21 mouse cellular contexts compared by ENCODE assay signal in genomic region chr17:30472776-30473175, GRCm38 (mm10).
DNase-seq lines count a peak whose midpoint lies in the region; ATAC-seq and TF ChIP-seq lines count a peak whose summit lies in the region.
"Had no signal": no experiment of that assay in that cellular context is flagged by ENCODE, and none has a peak within 500 bp of the region (broad histone marks: within the 10 kb centered on the region; RNA-seq: fewer than 3 reads in every experiment).

No protein-coding gene starts in this region.

- H3K27ac ChIP-seq in heart, embryonic 10.5 days = no peak overlapping the region
- H3K27ac ChIP-seq in heart, embryonic 11.5 days (ENCODE audit: low read depth, low read length) = no peak overlapping the region
- H3K27ac ChIP-seq in layer of hippocampus, adult 2 months = peak overlapping the region; percentile 89; the same call in 1 of the 2 replicates
- H3K27ac ChIP-seq in midbrain, embryonic 11.5 days (ENCODE audit: low read depth, low read length) = no peak overlapping the region
- H3K27ac ChIP-seq in midbrain, embryonic 10.5 days (replicated peaks) = no peak overlapping the region

- H3K4me1 ChIP-seq in heart, embryonic 10.5 days = peaks cover 66% of the 10 kb centered on the region
- peaks cover 42% of the 10 kb centered on the region for H3K4me1 ChIP-seq in heart, embryonic 11.5 days (ENCODE audit: control insufficient read depth, insufficient read depth, low read length)
- peaks cover 18% of the 10 kb centered on the region for H3K4me1 ChIP-seq in midbrain, embryonic 11.5 days (ENCODE audit: control insufficient read depth, insufficient read depth, low read length)
- peaks cover 45% of the 10 kb centered on the region for H3K4me1 ChIP-seq in midbrain, embryonic 10.5 days

- H3K4me2 ChIP-seq in heart, embryonic 11.5 days = no peak overlapping the region
- H3K4me2 ChIP-seq in midbrain, embryonic 11.5 days = no peak overlapping the region

- H3K27me3 ChIP-seq in heart, embryonic 10.5 days (ENCODE audit: insufficient read depth, poor library complexity, severe bottlenecking) = no peaks in the 10 kb centered on the region
- no peaks in the 10 kb centered on the region for H3K27me3 ChIP-seq in heart, embryonic 11.5 days (ENCODE audit: control insufficient read depth, insufficient read depth, low read length)
- no peaks in the 10 kb centered on the region for H3K27me3 ChIP-seq in midbrain, embryonic 11.5 days (ENCODE audit: control insufficient read depth, insufficient read depth, low read length)
- H3K27me3 ChIP-seq in midbrain, embryonic 10.5 days (ENCODE audit: low read depth, poor library complexity, severe bottlenecking) = no peaks in the 10 kb centered on the region
- H3K27me3 ChIP-seq: CH12.LX, Patski had no signal

- 93% methylated on average over 10 of the region's 10 CpGs for WGBS in heart, embryonic 10.5 days
- WGBS in heart, embryonic 11.5 days (ENCODE audit: insufficient replicate concordance) = 93% methylated on average over 10 of the region's 10 CpGs
- WGBS in midbrain, embryonic 11.5 days = 94% methylated on average over 10 of the region's 10 CpGs
- 93% methylated on average over 10 of the region's 10 CpGs for WGBS in midbrain, embryonic 10.5 days

- H3K9me3 ChIP-seq in heart, embryonic 10.5 days = no peaks in the 10 kb centered on the region
- H3K9me3 ChIP-seq in heart, embryonic 11.5 days (replicated peaks; ENCODE audit: control insufficient read depth, low read length) = no peaks in the 10 kb centered on the region
- H3K9me3 ChIP-seq in midbrain, embryonic 11.5 days (ENCODE audit: control insufficient read depth, low read length) = no peaks in the 10 kb centered on the region
- no peaks in the 10 kb centered on the region for H3K9me3 ChIP-seq in midbrain, embryonic 10.5 days (replicated peaks)
- H3K9me3 ChIP-seq: G1E had no signal

- TF ChIP-seq CTCF in layer of hippocampus, adult 2 months (conservative IDR thresholded peaks at IDR 0.05) = no peak

- no peaks in the 10 kb centered on the region for H3K36me3 ChIP-seq in heart, embryonic 10.5 days
- no peaks in the 10 kb centered on the region for H3K36me3 ChIP-seq in heart, embryonic 11.5 days (ENCODE audit: control insufficient read depth, insufficient read depth, low read length)
- no peaks in the 10 kb centered on the region for H3K36me3 ChIP-seq in midbrain, embryonic 11.5 days (ENCODE audit: control insufficient read depth, insufficient read depth, low read length)
- no peaks in the 10 kb centered on the region for H3K36me3 ChIP-seq in midbrain, embryonic 10.5 days

- H3K4me3 ChIP-seq in heart, embryonic 10.5 days = no peak overlapping the region
- H3K4me3 ChIP-seq in heart, embryonic 11.5 days (ENCODE audit: low read depth, low read length) = no peak overlapping the region
- H3K4me3 ChIP-seq in layer of hippocampus, adult 2 months = no peak overlapping the region
- H3K4me3 ChIP-seq in midbrain, embryonic 11.5 days (ENCODE audit: low read depth, low read length) = no peak overlapping the region
- H3K4me3 ChIP-seq in midbrain, embryonic 10.5 days = no peak overlapping the region

- DNase-seq in heart, embryonic 10.5 days (ENCODE audit: low spot score) = peak; percentile 52
- no peak for DNase-seq in layer of hippocampus, adult 2 months (ENCODE audit: low spot score in 2 of 2)
- DNase-seq in layer of hippocampus, adult 9-11 months = no peak
- DNase-seq in midbrain, embryonic 11.5 days (ENCODE audit: low spot score, missing footprints) = peak; percentile 65
- no peak for DNase-seq in midbrain, embryonic 10.5 days (ENCODE audit: low spot score)
- DNase-seq: adrenal gland, adult 2 months; adrenal gland, adult 8-10 months; adrenal gland, postnatal 10 days; adrenal gland, postnatal 14 days; adrenal gland, postnatal 25 days; adrenal gland, postnatal 36 days; B cell, adult 2 months; cerebellum, adult 11 months; cerebellum, adult 11-12 months; cerebellum, adult 18-20 months had no signal

- H3K9ac ChIP-seq in heart, embryonic 11.5 days (ENCODE audit: low read depth, low read length) = no peak overlapping the region
- H3K9ac ChIP-seq in midbrain, embryonic 11.5 days (ENCODE audit: low read length) = no peak overlapping the region

- no peak for ATAC-seq in heart, embryonic 11.5 days (replicated peaks; ENCODE audit: insufficient number of reproducible peaks, low FRiP score, low TSS enrichment)
- ATAC-seq in midbrain, embryonic 11.5 days (ENCODE audit: low FRiP score) = no peak
- ATAC-seq: activated CD4-positive, CD25-positive, alpha-beta regulatory T cell, adult 4 months; CD4-positive, CD25-positive, alpha-beta regulatory T cell, adult 4 months; Patski had no signal

Comparison
In these comparisons a context has a peak if more than half of its experiments do, and no peak if none do; other contexts are left out.
1. DNase-seq: peak in heart, embryonic 10.5 days (single experiment) and midbrain, embryonic 11.5 days (single experiment); none in layer of hippocampus, adult 2 months (0 of 2), layer of hippocampus, adult 9-11 months (single experiment) and midbrain, embryonic 10.5 days (single experiment).